Mouse (Mus musculus) kidney, adult 2 months (tissue): ENCODE data around the gene Mut. TPM values are rescaled to one million over a fixed set of nuclear protein-coding genes. Genes with fewer than 3 reads are reported as not detected.

Source experiments
- DNase-seq: peaks from one replicate; pipeline ENCODE4 v3.0.0; 2021
- H3K27ac ChIP-seq: fragments of 200-500 bp; 2 replicates; pipeline ENCODE4 v1.5.1; 2012; ENCODE audit warnings: low read depth, low read length, control low read depth, inconsistent platforms; ENCODE audit not compliant: insufficient read depth
- H3K27me3 ChIP-seq: fragments of 200-500 bp; replicated peaks from 2 replicates; pipeline ENCODE4 v1.6.1; 2012; ENCODE audit warnings: mild to moderate bottlenecking, moderate library complexity, low read length, inconsistent platforms; ENCODE audit not compliant: control insufficient read depth, insufficient read depth
- H3K36me3 ChIP-seq: fragments of 200-500 bp; 2 replicates; pipeline ENCODE4 v1.6.1; 2012; ENCODE audit warnings: mild to moderate bottlenecking, moderate library complexity, low read length, inconsistent platforms; ENCODE audit not compliant: control insufficient read depth, insufficient read depth
- H3K4me1 ChIP-seq: fragments of 200-500 bp; 2 replicates; pipeline ENCODE4 v1.6.1; 2011; ENCODE audit warnings: low read length; ENCODE audit not compliant: control insufficient read depth, insufficient read depth
- H3K4me3 ChIP-seq: fragments of 200-500 bp; 2 replicates; pipeline ENCODE4 v1.5.1; 2011; ENCODE audit warnings: mild to moderate bottlenecking, low read depth, low read length, control low read depth; ENCODE audit not compliant: insufficient read depth
- CTCF ChIP-seq: fragments of 200-500 bp; conservative IDR thresholded peaks from 2 replicates; pipeline ENCODE4 v1.5.1; 2011; ENCODE audit warnings: low read depth, mild to moderate bottlenecking, control low read depth, low read length, moderate library complexity, mixed read lengths; ENCODE audit not compliant: insufficient read depth, insufficient read length
- POLR2A ChIP-seq: fragments of 200-500 bp; IDR thresholded peaks from one replicate; pipeline ENCODE4 v1.6.1; 2011; ENCODE audit warnings: low read depth, low read length, control low read depth
- WGBS: fragments of 180-500 bp; shearing (Covaris S2); methylation state at CpG from one replicate; pipeline ENCODE4 v1.1.7; 2018; 5-methylcytosine and 5-hydroxymethylcytosine counted together
- polyA plus RNA-seq: library from polyadenylated mRNA; depleted of rRNA; stranded (reverse); fragments of >200 nt; gene quantifications from 2 replicates; pipeline ENCODE4 v1.2.3, GENCODE M21; 2012; rRNA removed

Mut gene
- 60.7 and 73.0 TPM in 2 replicates for polyA plus RNA-seq

GRCm38 (mm10) chr17:40934420-40935231 is at the start of gene Mut, which contains the start of gene Cenpq:
Mut (plus strand) TSS chr17:40934685.
Cenpq (minus strand) TSS chr17:40935047.
- TF ChIP-seq CTCF (no peak), POLR2A (peak; percentile 42)
- under 1% methylated on average over 50 of the region's 50 CpGs for WGBS
- no peaks in the 10 kb centered on the region for H3K27me3 ChIP-seq

GRCm38 (mm10) chr17:40885155-40885554 is 49.3 kb upstream of the Mut start:
- H3K4me3 ChIP-seq: no peak overlapping the region
- no peaks in the 10 kb centered on the region; the same call in 1 of the 2 replicates for H3K27me3 ChIP-seq
- no peak overlapping the region for H3K27ac ChIP-seq
- H3K4me1 ChIP-seq: peaks cover 3% of the 10 kb centered on the region; the same call in 1 of the 2 replicates
- WGBS: 77% methylated on average over 4 of the region's 4 CpGs
- TF ChIP-seq CTCF: no peak
- no peak for TF ChIP-seq POLR2A
- no peaks in the 10 kb centered on the region for H3K36me3 ChIP-seq
- no peak for DNase-seq

More at GRCm38 (mm10) chr17:40934420-40935231, at the start of gene Mut, which contains the start of gene Cenpq:
- peak within 1 kb of the TSS; percentile 90 for H3K4me3 ChIP-seq
- 0 out of 2 replicates have a peak, but pooled peaks cover 3% of the 10 kb centered on the region for H3K4me1 ChIP-seq
- DNase-seq: peak; percentile 99
- H3K36me3 ChIP-seq: peaks cover 3% of the 10 kb centered on the region; the same call in 1 of the 2 replicates
- peak within 1 kb of the TSS; percentile 99 for H3K27ac ChIP-seq

- 76% methylated on average over 4 of the region's 4 CpGs for WGBS
- TF ChIP-seq POLR2A (no peak), CTCF (no peak)
- Histone ChIP-seq H3K4me3 (no peak overlapping the region), H3K27me3 (no peaks in the 10 kb centered on the region; the same call in 1 of the 2 replicates), H3K27ac (no peak overlapping the region), H3K36me3 (no peaks in the 10 kb centered on the region), H3K4me1 (no peaks in the 10 kb centered on the region)
- no peak for DNase-seq
Observed at GRCm38 (mm10) chr17:40887849-40888536, 46.5 kb upstream of the Mut start.

GRCm38 (mm10) chr17:40896863-40897262 is 37.6 kb upstream of the Mut start:
- 0 out of 2 replicates have a peak, but pooled peaks have one; percentile 4 for TF ChIP-seq CTCF
- no peak for TF ChIP-seq POLR2A
- Histone ChIP-seq H3K36me3 (no peaks in the 10 kb centered on the region), H3K27me3 (no peaks in the 10 kb centered on the region), H3K27ac (no peak overlapping the region), H3K4me3 (no peak overlapping the region), H3K4me1 (no peaks in the 10 kb centered on the region)
- peak; percentile 35 for DNase-seq
- 63% methylated on average over 1 of the region's 1 CpGs for WGBS

- WGBS: 56% methylated on average over 4 of the region's 4 CpGs
- H3K27me3 ChIP-seq: no peaks in the 10 kb centered on the region
- H3K4me3 ChIP-seq: no peak overlapping the region
Observed at GRCm38 (mm10) chr17:40899783-40900363, 34.6 kb upstream of the Mut start.

GRCm38 (mm10) chr17:40903345-40903744 is 31.1 kb upstream of the Mut start:
- Histone ChIP-seq H3K27me3 (no peaks in the 10 kb centered on the region), H3K36me3 (no peaks in the 10 kb centered on the region), H3K4me3 (no peak overlapping the region), H3K27ac (no peak overlapping the region), H3K4me1 (no peaks in the 10 kb centered on the region)
- no peak for DNase-seq
- TF ChIP-seq CTCF (no peak), POLR2A (no peak)
- 74% methylated on average over 4 of the region's 4 CpGs for WGBS

More at GRCm38 (mm10) chr17:40899783-40900363, 34.6 kb upstream of the Mut start:
- H3K36me3 ChIP-seq: no peaks in the 10 kb centered on the region
- no peak for DNase-seq
- no peak overlapping the region for H3K27ac ChIP-seq
- H3K4me1 ChIP-seq: no peaks in the 10 kb centered on the region
- no peak for TF ChIP-seq CTCF
- no peak for TF ChIP-seq POLR2A
